Mouse (Mus musculus): ENCODE results near the gene Fkbp15. TPM values are rescaled to one million over a fixed set of nuclear protein-coding genes. Genes with fewer than 3 reads are reported as not detected.
"Not testable (repeated sequence)": the region's sequence is repeated elsewhere in the genome, so short reads cannot be mapped to it uniquely, and the experiment has no call there.

Gene Fkbp15
- polyA plus RNA-seq, 2 experiments from 2014 or later = 36.9 to 38.3 TPM

DNA sequence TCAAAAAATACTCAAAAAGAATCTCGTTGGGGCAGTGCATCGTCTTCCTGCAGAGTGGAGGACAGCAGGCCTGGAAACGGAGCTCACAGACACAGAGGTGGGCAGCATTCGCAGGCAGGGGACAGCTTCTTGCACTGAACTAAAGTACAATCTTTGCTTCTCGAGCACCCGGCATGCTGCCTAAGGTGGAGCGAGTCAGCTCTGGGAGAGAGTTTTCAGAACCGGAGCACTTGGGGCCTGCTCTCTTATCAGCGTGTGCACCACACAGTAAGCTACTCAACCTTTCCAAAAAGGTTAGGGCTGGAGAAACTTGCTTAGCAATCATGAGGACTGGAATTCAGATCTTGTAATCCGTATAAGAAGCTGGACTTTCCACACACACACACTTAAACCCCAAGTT is 83.7 kb downstream of the Fkbp15 start:
- no peak for ATAC-seq

DNA sequence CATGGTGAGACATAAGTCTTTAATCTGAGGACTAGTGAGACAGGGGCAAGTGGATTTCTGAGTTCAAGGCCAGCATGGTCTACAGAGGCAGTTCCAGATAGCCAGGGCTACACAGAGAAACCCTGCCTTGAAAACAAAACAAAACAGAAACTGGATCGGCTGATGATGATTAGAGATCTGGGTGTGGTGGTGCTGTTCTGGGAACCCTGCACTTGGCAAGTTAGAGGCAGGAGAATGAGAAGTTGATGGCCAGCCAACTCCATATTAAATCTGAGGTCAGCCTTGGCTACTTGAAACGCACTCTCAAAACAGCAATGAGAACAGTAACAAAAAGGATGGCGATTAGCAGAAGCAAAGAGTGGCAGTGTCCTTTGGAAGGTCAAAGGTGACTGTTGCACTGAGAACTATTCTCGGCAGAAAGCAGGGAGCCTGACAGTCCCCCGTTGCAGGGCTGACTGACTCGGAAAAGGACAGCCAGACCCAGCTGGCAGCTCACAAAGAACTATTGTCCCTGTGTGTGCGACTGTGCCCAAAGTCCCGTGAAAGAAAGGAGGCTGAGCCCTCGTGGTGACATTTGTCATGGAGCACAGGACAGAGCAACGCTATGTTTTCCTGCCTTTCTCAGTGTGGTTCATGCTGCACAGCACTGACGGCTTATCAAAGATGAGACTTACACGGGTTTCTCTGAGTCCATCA is 85.4 kb downstream of the Fkbp15 start:
- no peak for ATAC-seq

- no peak for ATAC-seq
Observed at GRCm38 (mm10) chr4:62273916-62274315, 86.4 kb downstream of the Fkbp15 start.

GRCm38 (mm10) chr4:62272696-62273095 is 87.7 kb downstream of the Fkbp15 start:
- no peak for ATAC-seq

- no peak for ATAC-seq
Observed at GRCm38 (mm10) chr4:62267101-62267500, 93.2 kb downstream of the Fkbp15 start.

- not testable (repeated sequence) for ATAC-seq
Observed at GRCm38 (mm10) chr4:62266016-62266415, 94.3 kb downstream of the Fkbp15 start.

DNA sequence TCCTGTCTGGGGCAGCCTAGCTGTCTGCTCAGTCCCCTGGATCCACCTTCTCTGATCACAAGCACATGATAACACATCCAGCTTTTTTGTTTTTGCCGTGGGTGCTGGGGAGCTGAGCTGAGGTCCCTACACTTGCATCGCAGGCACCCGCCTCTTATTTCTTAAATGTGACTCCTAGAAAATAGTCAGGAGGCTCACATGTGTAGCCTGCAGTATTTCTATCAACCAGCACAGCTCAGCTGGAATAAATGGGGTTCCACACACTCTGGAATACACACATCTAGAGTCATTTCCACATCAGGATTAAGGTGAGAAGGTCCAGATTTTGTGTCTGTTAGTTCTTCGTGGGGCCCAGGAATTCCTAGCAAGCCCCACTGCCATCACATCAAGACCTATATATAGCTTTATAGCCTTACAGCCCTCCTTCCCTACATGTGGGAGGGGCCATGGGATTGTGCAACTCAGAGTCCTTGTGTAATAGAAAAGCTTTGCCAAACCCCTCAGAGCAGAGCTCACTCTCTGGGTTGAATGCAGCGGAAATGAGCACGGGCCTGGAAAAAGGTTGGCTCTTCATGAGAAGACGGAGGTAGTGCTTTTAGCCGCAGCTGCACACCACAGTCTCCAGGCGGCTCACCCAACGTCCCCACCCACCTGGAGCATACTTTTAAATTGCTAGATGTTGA is 95.1 kb downstream of the Fkbp15 start:
- no peak for ATAC-seq

GRCm38 (mm10) chr4:62263133-62263844 is 97.1 kb downstream of the Fkbp15 start:
- no peak for ATAC-seq

DNA sequence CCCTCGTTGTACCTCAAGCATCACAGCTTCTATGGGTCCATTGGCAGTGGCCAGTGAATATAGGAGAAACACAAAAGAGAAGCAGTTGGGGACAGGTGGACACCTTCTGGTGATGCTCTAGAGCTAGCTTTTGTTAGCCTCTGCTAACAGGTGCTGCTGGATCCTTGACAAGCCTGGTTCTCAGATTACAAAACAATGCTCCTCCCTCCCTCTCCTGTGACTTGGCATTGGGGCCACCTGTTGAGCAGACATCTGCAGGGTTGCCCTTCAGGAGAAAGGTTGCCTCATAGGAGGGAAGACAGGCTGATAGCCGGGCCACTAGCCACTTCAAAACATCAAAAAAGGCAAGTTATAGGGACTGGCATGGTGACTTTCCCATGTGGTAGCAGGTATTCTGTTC is 98.1 kb downstream of the Fkbp15 start, which contains the start of gene Slc31a2:
Slc31a2 (plus strand) TSS at position 287 of the 400 bp plus-strand sequence.
- ATAC-seq = no peak

GRCm38 (mm10) chr4:62256931-62257330 is 103.4 kb downstream of the Fkbp15 start:
- no peak for ATAC-seq

- no peak for ATAC-seq
Observed at GRCm38 (mm10) chr4:62254551-62254950, 105.8 kb downstream of the Fkbp15 start.

- ATAC-seq = no peak
Observed at GRCm38 (mm10) chr4:62251776-62252175, 108.6 kb downstream of the Fkbp15 start.

- no peak for ATAC-seq
Observed at GRCm38 (mm10) chr4:62250896-62251544, 109.3 kb downstream of the Fkbp15 start.

Other genes starting within 250 kb of the Fkbp15 start
- gene Mup21, start 209.7 kb downstream of the Fkbp15 start, polyA plus RNA-seq (2017; shearing (Covaris generic)) = not detected
- not detected for gene Zfp37, start 129.5 kb downstream of the Fkbp15 start, polyA plus RNA-seq (2017; shearing (Covaris generic))
- 1 to 10 TPM; 7.0 to 9.7 TPM for gene Slc31a2, start 98.0 kb downstream of the Fkbp15 start, polyA plus RNA-seq (2017; shearing (Covaris generic))
- 10 to 100 TPM in 1 of 2 experiments, 1 to 10 TPM in 1; 9.7 to 11.0 TPM for gene Slc31a1, start 179 bp upstream of the Fkbp15 start, polyA plus RNA-seq (2017; shearing (Covaris generic))
- 10 to 100 TPM; 66.2 to 78.3 TPM for gene Cdc26, start 48.1 kb upstream of the Fkbp15 start, polyA plus RNA-seq (2017; shearing (Covaris generic))
- 10 to 100 TPM; 16.4 to 17.5 TPM for gene Prpf4, start 48.2 kb upstream of the Fkbp15 start, polyA plus RNA-seq (2017; shearing (Covaris generic))
- under 1 TPM in 1 of 2 experiments, not detected in 1; 0.44 TPM for gene Rnf183, start 74.7 kb upstream of the Fkbp15 start, polyA plus RNA-seq (2017; shearing (Covaris generic))
- gene Wdr31, start 110.3 kb upstream of the Fkbp15 start, polyA plus RNA-seq (2017; shearing (Covaris generic)) = under 1 TPM in 1 of 2 experiments, not detected in 1; 0.33 TPM
- gene Bspry, start 119.5 kb upstream of the Fkbp15 start, polyA plus RNA-seq (2017; shearing (Covaris generic)) = 1 to 10 TPM; 1.0 to 2.1 TPM
- gene Hdhd3, start 142.9 kb upstream of the Fkbp15 start, polyA plus RNA-seq (2017; shearing (Covaris generic)) = 1 to 10 TPM; 1.1 to 2.4 TPM
- 10 to 100 TPM; 68.8 to 82.3 TPM for gene Alad, start 159.4 kb upstream of the Fkbp15 start, polyA plus RNA-seq (2017; shearing (Covaris generic))
- gene Pole3, start 164.5 kb upstream of the Fkbp15 start, polyA plus RNA-seq (2017; shearing (Covaris generic)) = 10 to 100 TPM; 31.6 to 33.3 TPM
- gene 4933430I17Rik, start 164.8 kb upstream of the Fkbp15 start, polyA plus RNA-seq (2017; shearing (Covaris generic)) = under 1 TPM; 0.25 to 0.62 TPM
- 10 to 100 TPM; 45.2 to 51.1 TPM for gene Rgs3, start 199.3 kb upstream of the Fkbp15 start, polyA plus RNA-seq (2017; shearing (Covaris generic))

All from activated CD4-positive, CD25-positive, alpha-beta regulatory T cell, adult 4 months (primary cell).